Mouse (Mus musculus): ENCODE data around the gene Tmem267. TPM values are rescaled to one million over a fixed set of nuclear protein-coding genes. Genes with fewer than 3 reads are reported as not detected.
A peak's percentile ranks its signal among the peaks of the same experiment; 100 is the strongest.

The Tmem267 gene
- polyA plus RNA-seq, 1 experiment from 2014 or later, result 3.4 TPM

- no peaks in the 10 kb centered on the region for H3K27me3 ChIP-seq (replicated peaks; ENCODE audit: control insufficient read depth, insufficient read depth, low read length)
- H3K27ac ChIP-seq (ENCODE audit: low read length), result peak overlapping the region; percentile 31; the same call in 1 of the 2 replicates
- no peaks in the 10 kb centered on the region for H3K36me3 ChIP-seq (ENCODE audit: control insufficient read depth, insufficient read depth)
- H3K4me3 ChIP-seq (replicated peaks; ENCODE audit: low read length), result no peak overlapping the region
- H3K9me3 ChIP-seq (ENCODE audit: control insufficient read depth, low read length), result no peaks in the 10 kb centered on the region
- 74% methylated on average over 1 of the region's 1 CpGs for WGBS
- no peak overlapping the region for H3K4me2 ChIP-seq (ENCODE audit: low read length)
- no peak overlapping the region for H3K9ac ChIP-seq (replicated peaks; ENCODE audit: low read depth, low read length)
- no peak; the same call in 1 of the 2 replicates for ATAC-seq
- H3K4me1 ChIP-seq (replicated peaks; ENCODE audit: control insufficient read depth, insufficient read depth, low read length), result peaks cover 3% of the 10 kb centered on the region; the same call in 1 of the 2 replicates
Measured at GRCm38 (mm10) chr13:119649699-119650046, 161.8 kb downstream of the Tmem267 start.

GRCm38 (mm10) chr13:119654734-119655133 lies 166.9 kb downstream of the Tmem267 start:
- no peak overlapping the region for H3K4me3 ChIP-seq (replicated peaks; ENCODE audit: low read length)
- WGBS, result 95% methylated on average over 2 of the region's 2 CpGs

GRCm38 (mm10) chr13:119656246-119656645 lies 168.4 kb downstream of the Tmem267 start:
- H3K36me3 ChIP-seq (ENCODE audit: control insufficient read depth, insufficient read depth), result no peaks in the 10 kb centered on the region
- H3K27ac ChIP-seq (ENCODE audit: low read length), result no peak overlapping the region
- H3K27me3 ChIP-seq (replicated peaks; ENCODE audit: control insufficient read depth, insufficient read depth, low read length), result no peaks in the 10 kb centered on the region
- H3K9me3 ChIP-seq (ENCODE audit: control insufficient read depth, low read length), result no peaks in the 10 kb centered on the region
- H3K4me2 ChIP-seq (ENCODE audit: low read length), result no peak overlapping the region
- H3K9ac ChIP-seq (replicated peaks; ENCODE audit: low read depth, low read length), result no peak overlapping the region
- no peaks in the 10 kb centered on the region for H3K4me1 ChIP-seq (replicated peaks; ENCODE audit: control insufficient read depth, insufficient read depth, low read length)
- 80% methylated on average over 2 of the region's 2 CpGs for WGBS
- no peak for ATAC-seq
- H3K4me3 ChIP-seq (replicated peaks; ENCODE audit: low read length), result no peak overlapping the region

More at GRCm38 (mm10) chr13:119654734-119655133, 166.9 kb downstream of the Tmem267 start:
- no peak overlapping the region for H3K9ac ChIP-seq (replicated peaks; ENCODE audit: low read depth, low read length)
- H3K36me3 ChIP-seq (ENCODE audit: control insufficient read depth, insufficient read depth), result no peaks in the 10 kb centered on the region
- no peaks in the 10 kb centered on the region for H3K27me3 ChIP-seq (replicated peaks; ENCODE audit: control insufficient read depth, insufficient read depth, low read length)
- H3K4me2 ChIP-seq (ENCODE audit: low read length), result no peak overlapping the region
- no peaks in the 10 kb centered on the region for H3K4me1 ChIP-seq (replicated peaks; ENCODE audit: control insufficient read depth, insufficient read depth, low read length)
- no peak overlapping the region for H3K27ac ChIP-seq (ENCODE audit: low read length)
- no peaks in the 10 kb centered on the region for H3K9me3 ChIP-seq (ENCODE audit: control insufficient read depth, low read length)
- no peak for ATAC-seq

DNA sequence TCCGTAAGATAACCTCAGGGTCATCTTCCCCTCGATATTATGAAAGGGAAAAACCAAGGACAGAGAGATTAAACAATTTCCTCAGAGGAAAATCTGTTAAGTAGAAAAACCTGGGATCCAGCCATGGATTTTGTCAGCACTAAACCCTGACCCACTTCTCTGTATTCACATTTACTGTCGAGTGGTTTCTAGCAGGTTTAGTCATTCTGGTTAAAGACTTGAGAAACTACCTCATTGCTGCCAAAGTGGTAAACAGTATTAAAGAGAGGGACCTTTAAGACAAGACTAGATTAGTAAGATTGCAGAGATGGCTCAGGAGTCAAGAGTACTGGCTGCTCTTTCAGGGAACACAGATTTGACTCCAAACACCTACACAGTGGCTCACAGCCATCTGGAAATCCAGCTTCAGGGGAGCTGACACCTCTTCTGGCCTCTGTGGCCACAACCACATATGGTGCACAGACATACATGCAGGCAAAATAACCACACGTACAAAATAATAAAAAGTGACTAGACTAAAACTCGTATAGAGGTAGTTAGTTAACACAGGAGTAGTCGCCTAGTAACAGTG lies 169.1 kb downstream of the Tmem267 start:
- Histone ChIP-seq H3K4me1 (replicated peaks; ENCODE audit: control insufficient read depth, insufficient read depth, low read length) (no peaks in the 10 kb centered on the region), H3K27ac (ENCODE audit: low read length) (no peak overlapping the region), H3K36me3 (ENCODE audit: control insufficient read depth, insufficient read depth) (no peaks in the 10 kb centered on the region), H3K9ac (replicated peaks; ENCODE audit: low read depth, low read length) (no peak overlapping the region), H3K4me3 (replicated peaks; ENCODE audit: low read length) (no peak overlapping the region), H3K27me3 (replicated peaks; ENCODE audit: control insufficient read depth, insufficient read depth, low read length) (no peaks in the 10 kb centered on the region), H3K4me2 (ENCODE audit: low read length) (no peak overlapping the region), H3K9me3 (ENCODE audit: control insufficient read depth, low read length) (no peaks in the 10 kb centered on the region)
- ATAC-seq, result no peak
- 85% methylated on average over 6 of the region's 6 CpGs for WGBS

Other genes with a start within 250 kb of the Tmem267 start
- gene Paip1, start 59.4 kb upstream of the Tmem267 start, polyA plus RNA-seq (2015; fragmentation: Nextera tagmentation; extraction: Ambion mirVana), result 157 and 169 TPM in 2 replicates
- 128 and 131 TPM in 2 replicates for gene 4833420G17Rik, start 25.3 kb upstream of the Tmem267 start, polyA plus RNA-seq (2015; fragmentation: Nextera tagmentation; extraction: Ambion mirVana)
- 1.5 and 2.1 TPM in 2 replicates for gene 3110070M22Rik, start 344 bp downstream of the Tmem267 start, polyA plus RNA-seq (2015; fragmentation: Nextera tagmentation; extraction: Ambion mirVana)
- 0.10 and 0.13 TPM in 2 replicates for gene Ccl28, start 135.8 kb downstream of the Tmem267 start, polyA plus RNA-seq (2015; fragmentation: Nextera tagmentation; extraction: Ambion mirVana)
- gene Hmgcs1, start 202.3 kb downstream of the Tmem267 start, polyA plus RNA-seq (2015; fragmentation: Nextera tagmentation; extraction: Ambion mirVana), result 461 and 470 TPM in 2 replicates